In the genomic region with DNA sequence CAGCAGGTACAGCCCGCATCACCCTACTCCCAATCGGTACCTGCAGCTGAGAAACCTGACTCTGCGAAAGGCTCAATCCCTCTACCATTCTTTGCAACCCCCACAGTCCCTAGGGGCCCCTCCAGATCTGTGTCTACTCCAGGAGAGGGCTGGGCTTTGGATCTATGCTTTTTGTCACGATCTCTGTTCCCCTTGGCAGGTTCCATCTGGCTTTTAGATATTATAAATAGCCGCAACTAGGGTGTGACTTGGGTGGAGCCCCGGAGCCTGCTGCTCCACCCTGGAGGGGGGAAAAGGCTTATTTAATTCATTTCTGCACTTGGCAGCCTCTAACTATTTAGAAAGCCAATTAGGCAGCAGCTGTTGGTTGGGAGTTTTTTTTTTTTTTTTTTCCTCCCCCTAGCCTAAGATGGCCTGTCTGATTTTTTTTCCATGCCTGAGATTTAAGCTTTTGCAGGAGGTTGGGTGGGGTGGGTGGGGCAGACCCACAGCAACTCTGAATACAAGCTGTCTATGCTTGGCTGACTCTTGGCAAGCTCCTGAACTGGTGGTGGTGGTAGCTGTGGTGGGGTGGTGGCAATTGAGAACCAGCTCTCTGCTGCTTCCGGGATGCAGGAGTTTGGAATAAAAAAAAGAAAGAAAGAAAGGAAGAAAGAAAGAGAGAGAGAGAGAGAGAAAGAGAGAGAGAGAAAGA, we compare ENCODE assay signal across 8 mouse cellular contexts.
DNase-seq lines count a peak whose midpoint lies in the region; ATAC-seq and TF ChIP-seq lines count a peak whose summit lies in the region.

No protein-coding gene starts in this region.

- no peak for TF ChIP-seq CTCF in kidney, postnatal 0 days (IDR thresholded peaks at IDR 0.05; ENCODE audit: low read depth)

- H3K9ac ChIP-seq in heart, embryonic 12.5 days: no peak overlapping the region; the same call in 1 of the 2 replicates
- no peak overlapping the region for H3K9ac ChIP-seq in kidney, postnatal 0 days (ENCODE audit: low read depth, low read length)
- H3K9ac ChIP-seq in midbrain, embryonic 11.5 days (ENCODE audit: low read length): no peak overlapping the region

- peaks cover 6% of the 10 kb centered on the region; the same call in 1 of the 2 replicates for H3K9me3 ChIP-seq in heart, embryonic 12.5 days (replicated peaks)
- H3K9me3 ChIP-seq in kidney, postnatal 0 days (replicated peaks; ENCODE audit: low read length): no peaks in the 10 kb centered on the region
- H3K9me3 ChIP-seq in midbrain, embryonic 11.5 days (ENCODE audit: control insufficient read depth, low read length): no peaks in the 10 kb centered on the region; the same call in 1 of the 2 replicates

- ATAC-seq in heart, embryonic 12.5 days (ENCODE audit: insufficient number of reproducible peaks, low FRiP score): no peak
- ATAC-seq in kidney, postnatal 0 days (replicated peaks; ENCODE audit: low FRiP score, low read depth): peak; percentile 52
- peak; percentile 80 for ATAC-seq in midbrain, embryonic 11.5 days (ENCODE audit: low FRiP score)

- H3K27ac ChIP-seq in heart, embryonic 12.5 days (ENCODE audit: poor library complexity, severe bottlenecking): no peak overlapping the region
- no peak overlapping the region for H3K27ac ChIP-seq in kidney, postnatal 0 days
- H3K27ac ChIP-seq in midbrain, embryonic 11.5 days (ENCODE audit: low read depth, low read length): peak overlapping the region; percentile 2; the same call in 1 of the 2 replicates

- no peaks in the 10 kb centered on the region for H3K27me3 ChIP-seq in heart, embryonic 12.5 days (replicated peaks)
- H3K27me3 ChIP-seq in kidney, postnatal 0 days (ENCODE audit: insufficient read depth, low read length): no peaks in the 10 kb centered on the region
- no peaks in the 10 kb centered on the region for H3K27me3 ChIP-seq in midbrain, embryonic 11.5 days (ENCODE audit: control insufficient read depth, insufficient read depth, low read length)

- no peaks in the 10 kb centered on the region; the same call in 1 of the 2 replicates for H3K36me3 ChIP-seq in heart, embryonic 12.5 days
- H3K36me3 ChIP-seq in kidney, postnatal 0 days (ENCODE audit: insufficient read depth, low read length): no peaks in the 10 kb centered on the region
- H3K36me3 ChIP-seq in midbrain, embryonic 11.5 days (ENCODE audit: control insufficient read depth, insufficient read depth, low read length): no peaks in the 10 kb centered on the region

- WGBS in heart, embryonic 12.5 days: 48% methylated on average over 7 of the region's 7 CpGs
- 29% methylated on average over 7 of the region's 7 CpGs for WGBS in kidney, postnatal 0 days
- WGBS in midbrain, embryonic 11.5 days: 57% methylated on average over 7 of the region's 7 CpGs

- H3K4me2 ChIP-seq in heart, embryonic 12.5 days: no peak overlapping the region
- peak overlapping the region; percentile 14; the same call in 1 of the 2 replicates for H3K4me2 ChIP-seq in kidney, postnatal 0 days (ENCODE audit: low read length)
- no peak overlapping the region for H3K4me2 ChIP-seq in midbrain, embryonic 11.5 days

- peaks cover 31% of the 10 kb centered on the region for H3K4me1 ChIP-seq in heart, embryonic 12.5 days (replicated peaks)
- H3K4me1 ChIP-seq in kidney, postnatal 0 days (replicated peaks; ENCODE audit: insufficient read depth, low read length): peaks cover 30% of the 10 kb centered on the region
- H3K4me1 ChIP-seq in midbrain, embryonic 11.5 days (ENCODE audit: control insufficient read depth, insufficient read depth, low read length): peaks cover 9% of the 10 kb centered on the region; the same call in 1 of the 2 replicates

- no peak overlapping the region for H3K4me3 ChIP-seq in heart, embryonic 12.5 days
- no peak overlapping the region for H3K4me3 ChIP-seq in kidney, postnatal 0 days (replicated peaks; ENCODE audit: low read depth, low read length)
- H3K4me3 ChIP-seq in midbrain, embryonic 11.5 days (ENCODE audit: low read depth, low read length): no peak overlapping the region

- peak; percentile 99 for DNase-seq in heart, adult 11 months
- DNase-seq in c-Kit-positive CD71-positive TER-119-negative erythroid progenitor cells, embryonic 14.5 days (ENCODE audit: low read depth): peak; percentile 45
- peak; percentile 84 to 90 for DNase-seq in heart, adult 9 months (ENCODE audit: low spot score in 2 of 2)
- peak; percentile 77 for DNase-seq in kidney, postnatal 0 days (ENCODE audit: low spot score)
- no peak for DNase-seq in midbrain, embryonic 11.5 days (ENCODE audit: low spot score, missing footprints)
- DNase-seq in thymus, postnatal 25 days: no peak
- no peak for DNase-seq in thymus, postnatal 4 days

Comparison
In these comparisons a context has a peak if more than half of its experiments do, and no peak if none do; other contexts are left out.
1. DNase-seq: peak in heart, adult 11 months (single experiment), c-Kit-positive CD71-positive TER-119-negative erythroid progenitor cells, embryonic 14.5 days (single experiment), heart, adult 9 months (2 of 2) and kidney, postnatal 0 days (single experiment); none in midbrain, embryonic 11.5 days (single experiment), thymus, postnatal 25 days (single experiment) and thymus, postnatal 4 days (single experiment).